Mouse (Mus musculus): ENCODE measurements around the gene Ntm. TPM values are rescaled to one million over a fixed set of nuclear protein-coding genes. Genes with fewer than 3 reads are reported as not detected.

Ntm gene
- total and polyA plus RNA-seq, 3 experiments = 1.6 to 1.9 (median 1.8) TPM

GRCm38 (mm10) chr9:29145901-29146300, 817.0 kb downstream of the Ntm start:
- WGBS = 14% methylated on average over 4 of the region's 4 CpGs
- Histone ChIP-seq H3K36me3 (ENCODE audit: control insufficient read depth, insufficient read depth, low read length) (no peaks in the 10 kb centered on the region), H3K27me3 (ENCODE audit: control insufficient read depth, insufficient read depth, low read length) (no peaks in the 10 kb centered on the region), H3K79me2 (replicated peaks; ENCODE audit: control insufficient read depth, insufficient read depth, low read length) (no peaks in the 10 kb centered on the region), H3K9ac (ENCODE audit: low read depth, low read length) (no peak overlapping the region), H3K4me1 (ENCODE audit: control insufficient read depth, insufficient read depth, low read length) (no peaks in the 10 kb centered on the region), H3K4me3 (no peak overlapping the region), H3K27ac (no peak overlapping the region)
- intact Hi-C loops (cut with DNase I) = no loop called here
- TF ChIP-seq EP300 (IDR thresholded peaks at IDR 0.05; ENCODE audit: insufficient read depth, low read depth, low read length) = no peak
- TF ChIP-seq CTCF (IDR thresholded peaks at IDR 0.05) = no peak
- no peak for TF ChIP-seq POLR2A (IDR thresholded peaks at IDR 0.05; ENCODE audit: insufficient read depth, low read depth, low read length)
- no peak for DNase-seq

DNA sequence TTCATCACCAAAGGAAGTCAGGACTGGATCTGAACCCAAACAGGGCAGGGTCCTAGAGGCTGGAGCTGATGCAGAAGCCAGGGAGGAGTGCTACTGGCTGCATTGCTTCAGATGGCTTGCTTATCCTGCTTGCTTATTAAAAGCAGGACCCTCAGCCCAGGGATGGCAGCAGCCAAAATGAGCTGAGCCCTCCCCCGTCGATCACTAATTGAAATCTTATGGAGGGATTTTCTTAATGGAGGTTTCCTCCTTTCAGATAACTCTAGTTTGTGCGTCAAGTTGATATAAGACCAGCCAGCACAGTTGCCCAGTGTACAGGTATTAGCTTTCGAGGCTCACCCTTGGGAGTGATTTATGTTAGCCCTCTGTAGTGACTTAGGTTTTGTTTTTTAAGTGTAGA, 826.9 kb downstream of the Ntm start:
- no peak for DNase-seq
- Histone ChIP-seq H3K4me3 (no peak overlapping the region), H3K27me3 (ENCODE audit: control insufficient read depth, insufficient read depth, low read length) (no peaks in the 10 kb centered on the region), H3K9ac (ENCODE audit: low read depth, low read length) (no peak overlapping the region), H3K36me3 (ENCODE audit: control insufficient read depth, insufficient read depth, low read length) (no peaks in the 10 kb centered on the region), H3K27ac (no peak overlapping the region), H3K79me2 (replicated peaks; ENCODE audit: control insufficient read depth, insufficient read depth, low read length) (no peaks in the 10 kb centered on the region), H3K4me1 (ENCODE audit: control insufficient read depth, insufficient read depth, low read length) (no peaks in the 10 kb centered on the region)
- intact Hi-C loops (cut with DNase I) = no loop called here
- TF ChIP-seq POLR2A (IDR thresholded peaks at IDR 0.05; ENCODE audit: insufficient read depth, low read depth, low read length) (no peak), CTCF (IDR thresholded peaks at IDR 0.05) (no peak), EP300 (IDR thresholded peaks at IDR 0.05; ENCODE audit: insufficient read depth, low read depth, low read length) (no peak)
- 82% methylated on average over 4 of the region's 4 CpGs for WGBS

- H3K27ac ChIP-seq = no peak overlapping the region
- H3K79me2 ChIP-seq (replicated peaks; ENCODE audit: control insufficient read depth, insufficient read depth, low read length) = no peaks in the 10 kb centered on the region
- H3K27me3 ChIP-seq (ENCODE audit: control insufficient read depth, insufficient read depth, low read length) = no peaks in the 10 kb centered on the region
- H3K4me3 ChIP-seq = no peak overlapping the region
- 81% methylated on average over 5 of the region's 5 CpGs for WGBS
- no peak for DNase-seq
- intact Hi-C loops (cut with DNase I) = no loop called here
- TF ChIP-seq EP300 (IDR thresholded peaks at IDR 0.05; ENCODE audit: insufficient read depth, low read depth, low read length) = no peak
- TF ChIP-seq POLR2A (IDR thresholded peaks at IDR 0.05; ENCODE audit: insufficient read depth, low read depth, low read length) = no peak
- no peak for TF ChIP-seq CTCF (IDR thresholded peaks at IDR 0.05)
- no peaks in the 10 kb centered on the region for H3K36me3 ChIP-seq (ENCODE audit: control insufficient read depth, insufficient read depth, low read length)
- H3K4me1 ChIP-seq (ENCODE audit: control insufficient read depth, insufficient read depth, low read length) = no peaks in the 10 kb centered on the region
- no peak overlapping the region for H3K9ac ChIP-seq (ENCODE audit: low read depth, low read length)
These were observed 832.1 kb downstream of the Ntm start for GRCm38 (mm10) chr9:29130717-29131292.

GRCm38 (mm10) chr9:29130316-29130715, 832.6 kb downstream of the Ntm start:
- no peak overlapping the region for H3K4me3 ChIP-seq
- intact Hi-C loops (cut with DNase I) = no loop called here
- no peak overlapping the region for H3K27ac ChIP-seq
- DNase-seq = no peak
- 72% methylated on average over 4 of the region's 4 CpGs for WGBS
- H3K9ac ChIP-seq (ENCODE audit: low read depth, low read length) = no peak overlapping the region
- no peaks in the 10 kb centered on the region for H3K79me2 ChIP-seq (replicated peaks; ENCODE audit: control insufficient read depth, insufficient read depth, low read length)
- TF ChIP-seq CTCF (IDR thresholded peaks at IDR 0.05) (no peak), EP300 (IDR thresholded peaks at IDR 0.05; ENCODE audit: insufficient read depth, low read depth, low read length) (no peak), POLR2A (IDR thresholded peaks at IDR 0.05; ENCODE audit: insufficient read depth, low read depth, low read length) (no peak)
- no peaks in the 10 kb centered on the region for H3K4me1 ChIP-seq (ENCODE audit: control insufficient read depth, insufficient read depth, low read length)
- no peaks in the 10 kb centered on the region for H3K36me3 ChIP-seq (ENCODE audit: control insufficient read depth, insufficient read depth, low read length)
- no peaks in the 10 kb centered on the region for H3K27me3 ChIP-seq (ENCODE audit: control insufficient read depth, insufficient read depth, low read length)

- Histone ChIP-seq H3K4me1 (ENCODE audit: control insufficient read depth, insufficient read depth, low read length) (no peaks in the 10 kb centered on the region), H3K27ac (no peak overlapping the region), H3K9ac (ENCODE audit: low read depth, low read length) (no peak overlapping the region), H3K36me3 (ENCODE audit: control insufficient read depth, insufficient read depth, low read length) (no peaks in the 10 kb centered on the region), H3K4me3 (no peak overlapping the region), H3K27me3 (ENCODE audit: control insufficient read depth, insufficient read depth, low read length) (no peaks in the 10 kb centered on the region), H3K79me2 (replicated peaks; ENCODE audit: control insufficient read depth, insufficient read depth, low read length) (no peaks in the 10 kb centered on the region)
- 82% methylated on average over 2 of the region's 2 CpGs for WGBS
- DNase-seq = no peak
- no peak for TF ChIP-seq POLR2A (IDR thresholded peaks at IDR 0.05; ENCODE audit: insufficient read depth, low read depth, low read length)
- intact Hi-C loops (cut with DNase I) = no loop called here
These were observed 834.5 kb downstream of the Ntm start for GRCm38 (mm10) chr9:29128416-29128815.

DNA sequence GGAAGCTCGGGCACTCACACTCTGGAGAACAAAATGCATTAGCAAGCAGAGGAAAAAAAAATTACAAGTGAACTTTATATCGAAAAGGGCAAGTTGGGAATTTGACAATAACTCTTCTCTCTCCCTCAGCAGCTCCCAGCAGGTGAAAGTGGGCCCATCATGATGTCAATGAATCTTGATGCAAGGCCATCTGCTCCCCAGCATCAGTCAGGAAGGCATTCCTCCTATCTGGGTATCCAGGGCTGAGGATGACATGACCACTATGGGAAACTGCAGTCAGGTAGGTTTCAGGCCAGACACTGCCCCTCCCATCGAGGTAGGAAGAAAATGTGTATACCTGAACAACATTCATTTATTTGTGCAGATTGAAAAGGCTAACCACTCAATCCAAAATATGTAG, 838.5 kb downstream of the Ntm start:
- DNase-seq = no peak
- H3K27me3 ChIP-seq (ENCODE audit: control insufficient read depth, insufficient read depth, low read length) = no peaks in the 10 kb centered on the region
- H3K4me1 ChIP-seq (ENCODE audit: control insufficient read depth, insufficient read depth, low read length) = no peaks in the 10 kb centered on the region
- H3K4me3 ChIP-seq = no peak overlapping the region
- no peaks in the 10 kb centered on the region for H3K36me3 ChIP-seq (ENCODE audit: control insufficient read depth, insufficient read depth, low read length)
- H3K9ac ChIP-seq (ENCODE audit: low read depth, low read length) = no peak overlapping the region
- no peaks in the 10 kb centered on the region for H3K79me2 ChIP-seq (replicated peaks; ENCODE audit: control insufficient read depth, insufficient read depth, low read length)
- no peak for TF ChIP-seq EP300 (IDR thresholded peaks at IDR 0.05; ENCODE audit: insufficient read depth, low read depth, low read length)
- TF ChIP-seq CTCF (IDR thresholded peaks at IDR 0.05) = no peak
- no peak for TF ChIP-seq POLR2A (IDR thresholded peaks at IDR 0.05; ENCODE audit: insufficient read depth, low read depth, low read length)
- intact Hi-C loops (cut with DNase I) = no loop called here
- H3K27ac ChIP-seq = no peak overlapping the region
- 75% methylated on average over 3 of the region's 3 CpGs for WGBS

All from heart, adult 2 months (tissue).